In the genomic region with DNA sequence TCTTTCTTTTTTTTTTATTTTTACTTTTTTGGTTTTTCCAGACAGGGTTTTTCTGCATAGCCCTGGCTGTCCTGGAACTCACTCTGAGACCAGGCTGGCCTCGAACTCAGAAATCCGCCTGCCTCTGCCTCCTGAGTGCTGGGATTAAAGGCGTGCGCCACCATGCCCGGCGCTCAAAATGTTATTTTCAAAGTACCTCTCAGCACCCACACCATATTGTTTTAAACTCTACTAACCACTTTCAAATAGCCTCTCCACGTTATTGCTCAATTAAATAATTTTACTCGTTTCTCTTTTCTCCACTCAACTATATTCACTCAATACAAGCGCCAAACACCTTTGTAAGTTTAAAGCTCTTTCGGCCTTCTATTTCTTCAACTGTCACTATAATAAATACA, we compare ENCODE assay signal across 10 mouse cellular contexts. TPM values are rescaled to one million over a fixed set of nuclear protein-coding genes. Genes with fewer than 3 reads are reported as not detected.
A peak's percentile ranks its signal among the peaks of the same experiment; 100 is the strongest.
DNase-seq lines count a peak whose midpoint lies in the region; ATAC-seq and TF ChIP-seq lines count a peak whose summit lies in the region.
"Not testable (repeated sequence)": the region's sequence is repeated elsewhere in the genome, so short reads cannot be mapped to it uniquely, and the experiment has no call there.
"Had no signal": no experiment of that assay in that cellular context is flagged by ENCODE, and none has a peak within 500 bp of the region (broad histone marks: within the 10 kb centered on the region; RNA-seq: fewer than 3 reads in every experiment).

No protein-coding gene starts in this region.

- peak overlapping the region; percentile 73 for H3K4me2 ChIP-seq in embryonic facial prominence, embryonic 12.5 days (replicated peaks)
- peak overlapping the region; percentile 74 for H3K4me2 ChIP-seq in hindbrain, embryonic 13.5 days
- H3K4me2 ChIP-seq in liver, embryonic 16.5 days (ENCODE audit: low read depth, low read length): peak overlapping the region; percentile 90
- peak overlapping the region; percentile 67 for H3K4me2 ChIP-seq in midbrain, embryonic 15.5 days
- H3K4me2 ChIP-seq in stomach, embryonic 16.5 days (ENCODE audit: low read depth, low read length): peak overlapping the region; percentile 64

- ATAC-seq in embryonic facial prominence, embryonic 12.5 days (ENCODE audit: insufficient number of reproducible peaks, insufficient read depth, low FRiP score, low TSS enrichment); hindbrain, embryonic 13.5 days (ENCODE audit: low FRiP score); liver, embryonic 16.5 days (ENCODE audit: low read depth); midbrain, embryonic 15.5 days (replicated peaks); stomach, embryonic 16.5 days (ENCODE audit: insufficient read depth, low FRiP score): not testable (repeated sequence)

- not testable (repeated sequence) for H3K27me3 ChIP-seq in E14TG2a.4 (ENCODE audit: insufficient read depth, low read length); embryonic facial prominence, embryonic 12.5 days; hindbrain, embryonic 13.5 days; liver, embryonic 16.5 days (ENCODE audit: control insufficient read depth, insufficient read depth, low read depth, low read length); midbrain, embryonic 15.5 days (replicated peaks); stomach, embryonic 16.5 days (ENCODE audit: control insufficient read depth, insufficient read depth, low read length)

- 84% methylated on average over 10 of the region's 10 CpGs for WGBS in embryonic facial prominence, embryonic 12.5 days
- WGBS in hindbrain, embryonic 13.5 days: 88% methylated on average over 10 of the region's 10 CpGs
- 75% methylated on average over 10 of the region's 10 CpGs for WGBS in liver, embryonic 16.5 days (ENCODE audit: insufficient replicate concordance)
- 80% methylated on average over 10 of the region's 10 CpGs for WGBS in midbrain, embryonic 15.5 days
- WGBS in stomach, embryonic 16.5 days: 78% methylated on average over 10 of the region's 10 CpGs

- H3K9me3 ChIP-seq in E14TG2a.4 (ENCODE audit: low read length); embryonic facial prominence, embryonic 12.5 days; hindbrain, embryonic 13.5 days; liver, embryonic 16.5 days (replicated peaks; ENCODE audit: control insufficient read depth, low read length); midbrain, embryonic 15.5 days; stomach, embryonic 16.5 days (replicated peaks; ENCODE audit: control insufficient read depth, low read length): not testable (repeated sequence)

- not testable (repeated sequence) for DNase-seq in gastrocnemius, adult 2 months; layer of hippocampus, adult 2 months (ENCODE audit: low spot score in 2 of 2)

- peaks cover 68% of the 10 kb centered on the region for H3K4me1 ChIP-seq in E14TG2a.4 (replicated peaks; ENCODE audit: low read depth, low read length)
- not testable (repeated sequence) for H3K4me1 ChIP-seq in embryonic facial prominence, embryonic 12.5 days; stomach, embryonic 16.5 days (ENCODE audit: control insufficient read depth, insufficient read depth, low read length)
- peaks cover 17% of the 10 kb centered on the region for H3K4me1 ChIP-seq in hindbrain, embryonic 13.5 days (replicated peaks)
- H3K4me1 ChIP-seq in liver, embryonic 16.5 days (ENCODE audit: control insufficient read depth, low read depth, low read length): peaks cover 14% of the 10 kb centered on the region
- H3K4me1 ChIP-seq in midbrain, embryonic 15.5 days: peaks cover 17% of the 10 kb centered on the region

- not testable (repeated sequence) for TF ChIP-seq CTCF in E14TG2a.4 (conservative IDR thresholded peaks at IDR 0.05; ENCODE audit: low read length); gastrocnemius, adult 2 months (IDR thresholded peaks at IDR 0.05); layer of hippocampus, adult 2 months (conservative IDR thresholded peaks at IDR 0.05)

- H3K4me3 ChIP-seq in E14TG2a.4 (replicated peaks; ENCODE audit: low read length): peak overlapping the region; percentile 95
- H3K4me3 ChIP-seq in embryonic facial prominence, embryonic 12.5 days: peak overlapping the region; percentile 94
- peak overlapping the region; percentile 98 for H3K4me3 ChIP-seq in gastrocnemius, adult 2 months
- H3K4me3 ChIP-seq in hindbrain, embryonic 13.5 days: peak overlapping the region; percentile 89
- H3K4me3 ChIP-seq in layer of hippocampus, adult 2 months: peak overlapping the region; percentile 93
- peak overlapping the region; percentile 98 for H3K4me3 ChIP-seq in liver, embryonic 16.5 days (ENCODE audit: low read depth, low read length)
- H3K4me3 ChIP-seq in midbrain, embryonic 15.5 days: peak overlapping the region; percentile 94
- peak overlapping the region; percentile 60 for H3K4me3 ChIP-seq in stomach, embryonic 16.5 days (replicated peaks; ENCODE audit: low read length)

- H3K9ac ChIP-seq in embryonic facial prominence, embryonic 12.5 days: peak overlapping the region; percentile 99
- H3K9ac ChIP-seq in hindbrain, embryonic 13.5 days: peak overlapping the region; percentile 96
- H3K9ac ChIP-seq in liver, embryonic 16.5 days (ENCODE audit: low read depth, low read length): peak overlapping the region; percentile 99
- peak overlapping the region; percentile 93 for H3K9ac ChIP-seq in midbrain, embryonic 15.5 days
- H3K9ac ChIP-seq in stomach, embryonic 16.5 days (ENCODE audit: low read length): peak overlapping the region; percentile 92

- H3K36me3 ChIP-seq in E14TG2a.4 (ENCODE audit: insufficient read depth, low read length); embryonic facial prominence, embryonic 12.5 days; hindbrain, embryonic 13.5 days; liver, embryonic 16.5 days (ENCODE audit: control insufficient read depth, insufficient read depth); midbrain, embryonic 15.5 days (replicated peaks); stomach, embryonic 16.5 days (ENCODE audit: control insufficient read depth, insufficient read depth, low read length): not testable (repeated sequence)

- intact Hi-C loops in gastrocnemius, adult 2 months (cut with DNase I): loop anchor here (2.0 to 5.0 kb wide), 3 partner anchors 44 to 161 kb away; a partner anchor contains a TSS

- peak overlapping the region; percentile 100 for H3K27ac ChIP-seq in embryonic facial prominence, embryonic 12.5 days
- H3K27ac ChIP-seq in gastrocnemius, adult 2 months: peak overlapping the region; percentile 99
- H3K27ac ChIP-seq in hindbrain, embryonic 13.5 days: peak overlapping the region; percentile 99
- H3K27ac ChIP-seq in layer of hippocampus, adult 2 months: peak overlapping the region; percentile 94
- peak overlapping the region; percentile 96 for H3K27ac ChIP-seq in liver, embryonic 16.5 days (ENCODE audit: low read length)
- H3K27ac ChIP-seq in midbrain, embryonic 15.5 days: peak overlapping the region; percentile 98
- peak overlapping the region; percentile 95 for H3K27ac ChIP-seq in stomach, embryonic 16.5 days (ENCODE audit: low read length)

RNA-seq across cellular contexts. Expression of a gene that starts 0.9 kb away (rescaled TPM):
- 108 and 111 TPM in 2 replicates for polyA plus RNA-seq in embryonic facial prominence, embryonic 12.5 days (2016; fragmentation: Nextera tagmentation; extraction: Ambion mirVana)
- total RNA-seq in gastrocnemius, adult 2 months (2021): 10 to 100 TPM; 39.2 to 41.7 TPM
- 189 and 195 TPM in 2 replicates for polyA plus RNA-seq in hindbrain, embryonic 13.5 days (2015; fragmentation: Nextera tagmentation; extraction: Ambion mirVana)
- 100 to 1,000 TPM; 149 to 159 TPM for total RNA-seq in layer of hippocampus, adult 2 months (2021)
- polyA plus RNA-seq in liver, embryonic 16.5 days (2015; fragmentation: Nextera tagmentation; extraction: Ambion mirVana): 52.8 and 57.8 TPM in 2 replicates
- polyA plus RNA-seq in midbrain, embryonic 15.5 days (2015; fragmentation: Nextera tagmentation; extraction: Ambion mirVana): 174 and 193 TPM in 2 replicates
- 187 and 192 TPM in 2 replicates for polyA plus RNA-seq in stomach, embryonic 16.5 days (2015; fragmentation: Nextera tagmentation; extraction: Ambion mirVana)

RNA-seq across cellular contexts. Expression of a gene that starts 1.0 kb away (rescaled TPM):
- 201 and 206 TPM in 2 replicates for polyA plus RNA-seq in embryonic facial prominence, embryonic 12.5 days (2016; fragmentation: Nextera tagmentation; extraction: Ambion mirVana)
- total RNA-seq in gastrocnemius, adult 2 months (2021): 10 to 100 TPM; 62.1 to 65.9 TPM
- polyA plus RNA-seq in hindbrain, embryonic 13.5 days (2015; fragmentation: Nextera tagmentation; extraction: Ambion mirVana): 215 and 216 TPM in 2 replicates
- total RNA-seq in layer of hippocampus, adult 2 months (2021): 100 to 1,000 TPM; 121 to 127 TPM
- polyA plus RNA-seq in liver, embryonic 16.5 days (2015; fragmentation: Nextera tagmentation; extraction: Ambion mirVana): 64.6 and 68.9 TPM in 2 replicates
- 190 and 191 TPM in 2 replicates for polyA plus RNA-seq in midbrain, embryonic 15.5 days (2015; fragmentation: Nextera tagmentation; extraction: Ambion mirVana)
- polyA plus RNA-seq in stomach, embryonic 16.5 days (2015; fragmentation: Nextera tagmentation; extraction: Ambion mirVana): 145 and 155 TPM in 2 replicates

RNA-seq across cellular contexts. Expression of a gene that starts 43.4 kb away (rescaled TPM):
- polyA plus RNA-seq in embryonic facial prominence, embryonic 12.5 days (2016; fragmentation: Nextera tagmentation; extraction: Ambion mirVana): not detected in 2 replicates
- not detected for total RNA-seq in gastrocnemius, adult 2 months (2021)
- polyA plus RNA-seq in hindbrain, embryonic 13.5 days (2015; fragmentation: Nextera tagmentation; extraction: Ambion mirVana): 2.7 TPM in 1 of 2 replicates, not detected in the other
- 1 to 10 TPM; 4.4 to 5.7 TPM for total RNA-seq in layer of hippocampus, adult 2 months (2021)
- polyA plus RNA-seq in liver, embryonic 16.5 days (2015; fragmentation: Nextera tagmentation; extraction: Ambion mirVana): not detected in 2 replicates
- polyA plus RNA-seq in midbrain, embryonic 15.5 days (2015; fragmentation: Nextera tagmentation; extraction: Ambion mirVana): 1.1 TPM in 1 of 2 replicates, not detected in the other
- not detected in 2 replicates for polyA plus RNA-seq in stomach, embryonic 16.5 days (2015; fragmentation: Nextera tagmentation; extraction: Ambion mirVana)
- total RNA-seq: layer of hippocampus, adult 18-20 months; left cerebral cortex, postnatal 25 days had no signal
